Comparison of ENCODE assay signal across 14 mouse cellular contexts in the genomic region with DNA sequence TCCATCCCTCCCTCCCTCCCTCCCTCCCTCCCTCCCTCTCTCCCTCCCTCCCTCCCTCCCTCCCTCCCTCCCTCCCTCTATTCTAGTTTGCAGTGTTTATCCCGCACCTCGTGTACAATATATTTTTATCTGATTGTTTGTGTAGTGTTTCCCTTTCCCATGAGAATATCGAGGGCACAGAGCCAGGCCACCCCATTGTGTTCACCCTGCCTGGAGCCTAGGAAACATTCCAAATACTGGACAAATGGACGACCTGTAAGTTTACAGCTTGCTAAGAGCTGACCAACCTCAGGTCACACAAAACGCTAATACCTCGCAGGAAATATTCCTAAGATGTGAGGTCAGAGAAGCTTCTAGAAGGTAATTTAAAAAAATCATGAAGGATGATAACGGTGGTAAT. TPM values are rescaled to one million over a fixed set of nuclear protein-coding genes. Genes with fewer than 3 reads are reported as not detected.
DNase-seq lines count a peak whose midpoint lies in the region; ATAC-seq lines count a peak whose summit lies in the region.
"Had no signal": no experiment of that assay in that cellular context is flagged by ENCODE, and none has a peak within 500 bp of the region (broad histone marks: within the 10 kb centered on the region; RNA-seq: fewer than 3 reads in every experiment).

No protein-coding gene starts in this region.

- H3K4me2 ChIP-seq in kidney, embryonic 14.5 days (replicated peaks; ENCODE audit: low read depth, low read length), result no peak overlapping the region
- no peak overlapping the region for H3K4me2 ChIP-seq in midbrain, embryonic 15.5 days
- H3K4me2 ChIP-seq: limb, embryonic 15.5 days had no signal

- peaks cover 59% of the 10 kb centered on the region for H3K4me1 ChIP-seq in kidney, embryonic 14.5 days (ENCODE audit: control insufficient read depth, insufficient read depth, low read length)
- peaks cover 97% of the 10 kb centered on the region for H3K4me1 ChIP-seq in heart, embryonic 10.5 days
- H3K4me1 ChIP-seq in midbrain, embryonic 15.5 days, result peaks cover 9% of the 10 kb centered on the region

- no peaks in the 10 kb centered on the region for H3K9me3 ChIP-seq in kidney, embryonic 14.5 days (ENCODE audit: control insufficient read depth, low read length)
- H3K9me3 ChIP-seq in heart, embryonic 10.5 days, result no peaks in the 10 kb centered on the region
- no peaks in the 10 kb centered on the region for H3K9me3 ChIP-seq in midbrain, embryonic 15.5 days
- H3K9me3 ChIP-seq: embryonic facial prominence, embryonic 10.5 days; limb, embryonic 15.5 days had no signal

- H3K4me3 ChIP-seq in kidney, embryonic 14.5 days (ENCODE audit: low read length), result no peak overlapping the region
- no peak overlapping the region for H3K4me3 ChIP-seq in heart, embryonic 10.5 days
- H3K4me3 ChIP-seq in midbrain, embryonic 15.5 days, result no peak overlapping the region
- H3K4me3 ChIP-seq: embryonic facial prominence, embryonic 10.5 days; layer of hippocampus, adult 2 months; limb, embryonic 15.5 days had no signal

- H3K27ac ChIP-seq in kidney, embryonic 14.5 days (ENCODE audit: low read depth, low read length), result no peak overlapping the region
- H3K27ac ChIP-seq in heart, embryonic 10.5 days, result peak overlapping the region; percentile 37; the same call in 1 of the 2 replicates
- H3K27ac ChIP-seq in midbrain, embryonic 15.5 days, result no peak overlapping the region
- H3K27ac ChIP-seq: embryonic facial prominence, embryonic 10.5 days; hindbrain, postnatal 0 days; layer of hippocampus, adult 2 months; limb, embryonic 15.5 days; stomach, postnatal 0 days had no signal

- ATAC-seq in kidney, embryonic 14.5 days (ENCODE audit: low FRiP score, low TSS enrichment), result no peak
- no peak for ATAC-seq in midbrain, embryonic 15.5 days (replicated peaks)
- ATAC-seq: hindbrain, postnatal 0 days had no signal

- intact Hi-C loops in heart, postnatal 36 days (cut with DNase I), result no loop called here

- H3K9ac ChIP-seq in kidney, embryonic 14.5 days (ENCODE audit: low read depth, low read length), result no peak overlapping the region
- H3K9ac ChIP-seq in midbrain, embryonic 15.5 days, result no peak overlapping the region
- H3K9ac ChIP-seq: limb, embryonic 15.5 days had no signal

- DNase-seq in kidney, adult 18-20 months, result peak; percentile 54
- no peak for DNase-seq in heart, embryonic 10.5 days (ENCODE audit: low spot score)
- peak; percentile 60 to 67 for DNase-seq in heart, postnatal 36 days
- peak; percentile 79 for DNase-seq in lung, postnatal 14 days
- DNase-seq in left cerebral cortex, adult 18-20 months (ENCODE audit: low spot score in 2 of 2), result no peak
- DNase-seq: cerebellum, postnatal 10 days; right cerebral cortex, adult 18-20 months had no signal

- 70% methylated on average over 7 of the region's 7 CpGs for WGBS in kidney, embryonic 14.5 days
- WGBS in heart, embryonic 10.5 days, result 72% methylated on average over 7 of the region's 7 CpGs
- WGBS in midbrain, embryonic 15.5 days, result 83% methylated on average over 7 of the region's 7 CpGs

- no peaks in the 10 kb centered on the region for H3K27me3 ChIP-seq in kidney, embryonic 14.5 days (ENCODE audit: control insufficient read depth, insufficient read depth, low read length)
- H3K27me3 ChIP-seq in heart, embryonic 10.5 days (ENCODE audit: insufficient read depth, poor library complexity, severe bottlenecking), result no peaks in the 10 kb centered on the region
- no peaks in the 10 kb centered on the region for H3K27me3 ChIP-seq in midbrain, embryonic 15.5 days (replicated peaks)
- H3K27me3 ChIP-seq: limb, embryonic 15.5 days had no signal

- H3K36me3 ChIP-seq in kidney, embryonic 14.5 days (ENCODE audit: control insufficient read depth, insufficient read depth, low read length), result no peaks in the 10 kb centered on the region
- H3K36me3 ChIP-seq in heart, embryonic 10.5 days, result 0 out of 2 replicates have a peak, but pooled peaks cover 2% of the 10 kb centered on the region
- H3K36me3 ChIP-seq in midbrain, embryonic 15.5 days (replicated peaks), result no peaks in the 10 kb centered on the region
- H3K36me3 ChIP-seq: embryonic facial prominence, embryonic 10.5 days; limb, embryonic 15.5 days had no signal

RNA-seq across cellular contexts. Expression of a gene that starts 12.0 kb away (rescaled TPM):
- polyA plus RNA-seq in kidney, embryonic 14.5 days (2014; fragmentation: Nextera tagmentation; extraction: Ambion mirVana), result 8.7 and 9.6 TPM in 2 replicates
- 3.4 and 3.9 TPM in 2 replicates for polyA plus RNA-seq in heart, embryonic 10.5 days (2016; fragmentation: Nextera tagmentation; extraction: Ambion mirVana)
- total RNA-seq in heart, postnatal 36 days (2021), result 10 to 100 TPM; 47.7 to 59.2 TPM
- polyA plus RNA-seq in midbrain, embryonic 15.5 days (2015; fragmentation: Nextera tagmentation; extraction: Ambion mirVana), result 2.3 TPM in 2 replicates
- total RNA-seq in left cerebral cortex, adult 18-20 months (2021), result 10 to 100 TPM; 31.8 to 32.4 TPM

Comparison
In these comparisons a context has a peak if more than half of its experiments do, and no peak if none do; other contexts are left out.
1. DNase-seq: peak in kidney, adult 18-20 months (single experiment), heart, postnatal 36 days (2 of 2) and lung, postnatal 14 days (single experiment); none in heart, embryonic 10.5 days (single experiment) and left cerebral cortex, adult 18-20 months (0 of 2).